Mouse (Mus musculus) hindbrain, postnatal 0 days (tissue): ENCODE results near the gene Hlcs. TPM values are rescaled to one million over a fixed set of nuclear protein-coding genes. Genes with fewer than 3 reads are reported as not detected.

Source experiments
- ATAC-seq: fragments of 200-750 bp; cut with Nextera tagmentation; 2 replicates; pipeline ENCODE4 v1.8.0; 2017; ENCODE audit warnings: mild to moderate bottlenecking, moderate TSS enrichment, moderate library complexity
- DNase-seq: peaks from one replicate; pipeline ENCODE4 v3.0.0-alpha.2; 2015; ENCODE audit warnings: low spot score
- H3K27ac ChIP-seq: fragments of 300-500 bp; sonication (generic); 2 replicates; pipeline ENCODE4 v1.5.1; 2014; ENCODE audit warnings: mild to moderate bottlenecking
- H3K27me3 ChIP-seq: fragments of 300-500 bp; sonication (generic); 2 replicates; pipeline ENCODE4 v1.6.1; 2014; ENCODE audit warnings: low read length, mixed read lengths; ENCODE audit not compliant: insufficient read depth
- H3K36me3 ChIP-seq: fragments of 300-500 bp; sonication (generic); 2 replicates; pipeline ENCODE4 v1.6.1; 2014; ENCODE audit warnings: low read length, mixed read lengths; ENCODE audit not compliant: insufficient read depth
- H3K4me1 ChIP-seq: fragments of 300-500 bp; sonication (generic); 2 replicates; pipeline ENCODE4 v1.6.1; 2014; ENCODE audit warnings: antibody characterized with exemption, low read length, mixed read lengths; ENCODE audit not compliant: insufficient read depth
- H3K4me2 ChIP-seq: fragments of 300-500 bp; sonication (generic); 2 replicates; pipeline ENCODE4 v1.6.1; 2014; ENCODE audit warnings: low read depth, mild to moderate bottlenecking, low read length, moderate library complexity, mixed read lengths
- H3K4me3 ChIP-seq: fragments of 300-500 bp; sonication (generic); 2 replicates; pipeline ENCODE4 v1.5.1; 2014; ENCODE audit warnings: low read length
- H3K9ac ChIP-seq: fragments of 300-500 bp; sonication (generic); replicated peaks from 2 replicates; pipeline ENCODE4 v1.6.1; 2014; ENCODE audit warnings: mild to moderate bottlenecking, low read length, moderate library complexity, mixed read lengths
- H3K9me3 ChIP-seq: fragments of 300-500 bp; sonication (generic); 2 replicates; pipeline ENCODE4 v1.6.1; 2016; ENCODE audit warnings: low read length, mixed read lengths
- CTCF ChIP-seq: IDR thresholded peaks from 2 replicates; pipeline ENCODE4 v1.5.1; 2016; ENCODE audit warnings: antibody characterized with exemption, control low read depth, low read depth
- WGBS: fragments of 180-500 bp; shearing (Covaris S2); extraction: QIAGEN DNeasy Blood & Tissue Kit; methylation state at CpG from one replicate; pipeline ENCODE4 v1.1.7; 2014; 5-methylcytosine and 5-hydroxymethylcytosine counted together
- polyA plus RNA-seq: library from polyadenylated mRNA; unstranded; fragments of >200 nt; fragmentation: Nextera tagmentation; extraction: Ambion mirVana; gene quantifications from 2 replicates; pipeline ENCODE4 v1.2.1, GENCODE M21; 2015
- total RNA-seq: library from RNA; depleted of rRNA; stranded (reverse); fragments of >200 nt; gene quantifications from 2 replicates; pipeline ENCODE4 v1.2.3, GENCODE M21; 2014

Gene Hlcs
- total and polyA plus RNA-seq, 2 experiments from 2014 or later: 7.3 to 8.1 TPM

GRCm38 (mm10) chr16:94236226-94237129, 76.9 kb downstream of the Hlcs start:
- ATAC-seq: no peak
- peak overlapping the region; percentile 8; the same call in 1 of the 2 replicates for H3K4me2 ChIP-seq

GRCm38 (mm10) chr16:94235718-94236117, 77.7 kb downstream of the Hlcs start:
- no peak for TF ChIP-seq CTCF
- H3K4me2 ChIP-seq: no peak overlapping the region
- no peaks in the 10 kb centered on the region for H3K36me3 ChIP-seq
- no peak overlapping the region for H3K9ac ChIP-seq
- DNase-seq: no peak
- ATAC-seq: no peak
- 0 out of 2 replicates have a peak, but pooled peaks cover 4% of the 10 kb centered on the region for H3K4me1 ChIP-seq
- H3K9me3 ChIP-seq: no peaks in the 10 kb centered on the region
- H3K4me3 ChIP-seq: no peak overlapping the region
- WGBS: 88% methylated on average over 6 of the region's 6 CpGs
- H3K27me3 ChIP-seq: peaks cover 6% of the 10 kb centered on the region; the same call in 1 of the 2 replicates
- H3K27ac ChIP-seq: no peak overlapping the region

More at GRCm38 (mm10) chr16:94236226-94237129, 76.9 kb downstream of the Hlcs start:
- Histone ChIP-seq H3K9me3 (no peaks in the 10 kb centered on the region), H3K4me3 (no peak overlapping the region), H3K4me1 (0 out of 2 replicates have a peak, but pooled peaks cover 4% of the 10 kb centered on the region), H3K27me3 (peaks cover 6% of the 10 kb centered on the region; the same call in 1 of the 2 replicates), H3K27ac (no peak overlapping the region), H3K36me3 (no peaks in the 10 kb centered on the region), H3K9ac (no peak overlapping the region)
- peak; percentile 72 for DNase-seq
- 42% methylated on average over 16 of the region's 16 CpGs for WGBS
- TF ChIP-seq CTCF: no peak

GRCm38 (mm10) chr16:94234202-94234601, 79.2 kb downstream of the Hlcs start:
- peaks cover 6% of the 10 kb centered on the region; the same call in 1 of the 2 replicates for H3K27me3 ChIP-seq
- no peak for TF ChIP-seq CTCF
- H3K4me2 ChIP-seq: no peak overlapping the region
- ATAC-seq (no peak), DNase-seq (no peak)
- WGBS: 73% methylated on average over 4 of the region's 4 CpGs
- H3K9ac ChIP-seq: no peak overlapping the region
- no peak overlapping the region for H3K27ac ChIP-seq
- 0 out of 2 replicates have a peak, but pooled peaks cover 4% of the 10 kb centered on the region for H3K4me1 ChIP-seq
- H3K36me3 ChIP-seq: no peaks in the 10 kb centered on the region
- no peak overlapping the region for H3K4me3 ChIP-seq
- no peaks in the 10 kb centered on the region for H3K9me3 ChIP-seq

- Histone ChIP-seq H3K4me1 (no peaks in the 10 kb centered on the region), H3K4me2 (no peak overlapping the region), H3K27me3 (0 out of 2 replicates have a peak, but pooled peaks cover under 1% of the 10 kb centered on the region), H3K9me3 (no peaks in the 10 kb centered on the region), H3K27ac (no peak overlapping the region), H3K9ac (no peak overlapping the region), H3K4me3 (no peak overlapping the region), H3K36me3 (no peaks in the 10 kb centered on the region)
- 83% methylated on average over 12 of the region's 12 CpGs for WGBS
- ATAC-seq (no peak), DNase-seq (no peak)
- TF ChIP-seq CTCF: no peak
Observed at GRCm38 (mm10) chr16:94230909-94231575, 82.3 kb downstream of the Hlcs start.

GRCm38 (mm10) chr16:94230499-94230898, 82.9 kb downstream of the Hlcs start:
- DNase-seq: no peak
- no peak for ATAC-seq
- no peaks in the 10 kb centered on the region for H3K36me3 ChIP-seq
- TF ChIP-seq CTCF: no peak
- 0 out of 2 replicates have a peak, but pooled peaks cover 3% of the 10 kb centered on the region for H3K27me3 ChIP-seq
- H3K9ac ChIP-seq: no peak overlapping the region
- no peaks in the 10 kb centered on the region for H3K4me1 ChIP-seq
- no peaks in the 10 kb centered on the region for H3K9me3 ChIP-seq
- H3K4me3 ChIP-seq: no peak overlapping the region
- WGBS: 97% methylated on average over 4 of the region's 4 CpGs
- H3K4me2 ChIP-seq: no peak overlapping the region
- H3K27ac ChIP-seq: no peak overlapping the region

- H3K4me3 ChIP-seq: no peak overlapping the region
- 0 out of 2 replicates have a peak, but pooled peaks cover 3% of the 10 kb centered on the region for H3K27me3 ChIP-seq
- no peaks in the 10 kb centered on the region for H3K4me1 ChIP-seq
- no peaks in the 10 kb centered on the region for H3K9me3 ChIP-seq
- H3K9ac ChIP-seq: no peak overlapping the region
- DNase-seq (no peak), ATAC-seq (no peak)
- H3K4me2 ChIP-seq: no peak overlapping the region
- H3K36me3 ChIP-seq: no peaks in the 10 kb centered on the region
- H3K27ac ChIP-seq: no peak overlapping the region
- 96% methylated on average over 7 of the region's 7 CpGs for WGBS
- TF ChIP-seq CTCF: no peak
Observed at GRCm38 (mm10) chr16:94229890-94230289, 83.5 kb downstream of the Hlcs start.
